Mouse (Mus musculus): ENCODE data around the gene Atg4a-ps. TPM values are rescaled to one million over a fixed set of nuclear protein-coding genes. Genes with fewer than 3 reads are reported as not detected.

Atg4a-ps gene
- total and polyA plus RNA-seq, 3 experiments: 1.1 to 1.3 TPM; not detected in 1

- no peak overlapping the region for H3K4me3 ChIP-seq (ENCODE audit: low read depth, low read length)
- no peaks in the 10 kb centered on the region for H3K4me1 ChIP-seq (ENCODE audit: insufficient read depth, low read depth, low read length)
- H3K27me3 ChIP-seq (ENCODE audit: insufficient read depth, low read length): peaks cover 17% of the 10 kb centered on the region
- H3K9me3 ChIP-seq (replicated peaks): no peaks in the 10 kb centered on the region
- H3K36me3 ChIP-seq (replicated peaks): no peaks in the 10 kb centered on the region
- no peak for ATAC-seq (ENCODE audit: extremely low read depth, insufficient number of reproducible peaks, low FRiP score, poor library complexity, severe bottlenecking)
- DNase-seq (ENCODE audit: low spot score): no peak
- TF ChIP-seq POLR2AphosphoS5 (IDR thresholded peaks at IDR 0.05; ENCODE audit: insufficient replicate concordance, low read depth, low read length) (no peak), TAL1 (conservative IDR thresholded peaks at IDR 0.05; ENCODE audit: low read depth, low read length) (no peak), GATA2 (IDR thresholded peaks at IDR 0.05; ENCODE audit: borderline replicate concordance, low read depth, low read length) (no peak), CTCF (IDR thresholded peaks at IDR 0.05; ENCODE audit: low read depth, low read length) (no peak), GATA1 (IDR thresholded peaks at IDR 0.05; ENCODE audit: borderline replicate concordance, low read length) (no peak)
Observed at GRCm38 (mm10) chr3:103682473-103682872, 36.6 kb upstream of the Atg4a-ps start.

- no peak for DNase-seq (ENCODE audit: low spot score)
- H3K27me3 ChIP-seq (ENCODE audit: insufficient read depth, low read length): peaks cover 15% of the 10 kb centered on the region
- ATAC-seq (ENCODE audit: extremely low read depth, insufficient number of reproducible peaks, low FRiP score, poor library complexity, severe bottlenecking): no peak
- H3K4me3 ChIP-seq (ENCODE audit: low read depth, low read length): no peak overlapping the region
- TF ChIP-seq CTCF (IDR thresholded peaks at IDR 0.05; ENCODE audit: low read depth, low read length) (no peak), GATA2 (IDR thresholded peaks at IDR 0.05; ENCODE audit: borderline replicate concordance, low read depth, low read length) (no peak), GATA1 (IDR thresholded peaks at IDR 0.05; ENCODE audit: borderline replicate concordance, low read length) (no peak), TAL1 (conservative IDR thresholded peaks at IDR 0.05; ENCODE audit: low read depth, low read length) (no peak), POLR2AphosphoS5 (IDR thresholded peaks at IDR 0.05; ENCODE audit: insufficient replicate concordance, low read depth, low read length) (no peak)
- no peaks in the 10 kb centered on the region for H3K4me1 ChIP-seq (ENCODE audit: insufficient read depth, low read depth, low read length)
- no peaks in the 10 kb centered on the region for H3K9me3 ChIP-seq (replicated peaks)
- H3K36me3 ChIP-seq (replicated peaks): no peaks in the 10 kb centered on the region
Observed at GRCm38 (mm10) chr3:103678811-103679210, 32.9 kb upstream of the Atg4a-ps start.

- H3K4me3 ChIP-seq (ENCODE audit: low read depth, low read length): no peak overlapping the region
- no peaks in the 10 kb centered on the region for H3K9me3 ChIP-seq (replicated peaks)
- no peaks in the 10 kb centered on the region; the same call in 1 of the 2 replicates for H3K27me3 ChIP-seq (ENCODE audit: insufficient read depth, low read length)
- H3K36me3 ChIP-seq (replicated peaks): no peaks in the 10 kb centered on the region
- DNase-seq (ENCODE audit: low spot score): no peak
- no peaks in the 10 kb centered on the region for H3K4me1 ChIP-seq (ENCODE audit: insufficient read depth, low read depth, low read length)
- no peak for TF ChIP-seq POLR2AphosphoS5 (IDR thresholded peaks at IDR 0.05; ENCODE audit: insufficient replicate concordance, low read depth, low read length)
- no peak for TF ChIP-seq TAL1 (conservative IDR thresholded peaks at IDR 0.05; ENCODE audit: low read depth, low read length)
- no peak for TF ChIP-seq CTCF (IDR thresholded peaks at IDR 0.05; ENCODE audit: low read depth, low read length)
- ATAC-seq (ENCODE audit: extremely low read depth, insufficient number of reproducible peaks, low FRiP score, poor library complexity, severe bottlenecking): no peak
Observed at GRCm38 (mm10) chr3:103672716-103673115, 26.8 kb upstream of the Atg4a-ps start.

- Histone ChIP-seq H3K4me3 (ENCODE audit: low read depth, low read length) (no peak overlapping the region), H3K36me3 (replicated peaks) (no peaks in the 10 kb centered on the region), H3K27me3 (ENCODE audit: insufficient read depth, low read length) (no peaks in the 10 kb centered on the region), H3K9me3 (replicated peaks) (no peaks in the 10 kb centered on the region), H3K4me1 (ENCODE audit: insufficient read depth, low read depth, low read length) (no peaks in the 10 kb centered on the region)
- no peak for ATAC-seq (ENCODE audit: extremely low read depth, insufficient number of reproducible peaks, low FRiP score, poor library complexity, severe bottlenecking)
- no peak for TF ChIP-seq GATA2 (IDR thresholded peaks at IDR 0.05; ENCODE audit: borderline replicate concordance, low read depth, low read length)
- TF ChIP-seq TAL1 (conservative IDR thresholded peaks at IDR 0.05; ENCODE audit: low read depth, low read length): no peak
- TF ChIP-seq CTCF (IDR thresholded peaks at IDR 0.05; ENCODE audit: low read depth, low read length): no peak
- no peak for TF ChIP-seq GATA1 (IDR thresholded peaks at IDR 0.05; ENCODE audit: borderline replicate concordance, low read length)
- no peak for TF ChIP-seq POLR2AphosphoS5 (IDR thresholded peaks at IDR 0.05; ENCODE audit: insufficient replicate concordance, low read depth, low read length)
- DNase-seq (ENCODE audit: low spot score): no peak
Observed at GRCm38 (mm10) chr3:103672113-103672512, 26.2 kb upstream of the Atg4a-ps start.

GRCm38 (mm10) chr3:103663385-103663784, 17.5 kb upstream of the Atg4a-ps start:
- ATAC-seq (ENCODE audit: extremely low read depth, insufficient number of reproducible peaks, low FRiP score, poor library complexity, severe bottlenecking): no peak
- Histone ChIP-seq H3K4me3 (ENCODE audit: low read depth, low read length) (no peak overlapping the region), H3K9me3 (replicated peaks) (no peaks in the 10 kb centered on the region), H3K27me3 (ENCODE audit: insufficient read depth, low read length) (peaks cover 2% of the 10 kb centered on the region), H3K36me3 (replicated peaks) (no peaks in the 10 kb centered on the region), H3K4me1 (ENCODE audit: insufficient read depth, low read depth, low read length) (no peaks in the 10 kb centered on the region)
- DNase-seq (ENCODE audit: low spot score): no peak
- TF ChIP-seq TAL1 (conservative IDR thresholded peaks at IDR 0.05; ENCODE audit: low read depth, low read length) (no peak), GATA2 (IDR thresholded peaks at IDR 0.05; ENCODE audit: borderline replicate concordance, low read depth, low read length) (no peak), GATA1 (IDR thresholded peaks at IDR 0.05; ENCODE audit: borderline replicate concordance, low read length) (no peak), CTCF (IDR thresholded peaks at IDR 0.05; ENCODE audit: low read depth, low read length) (no peak), POLR2AphosphoS5 (IDR thresholded peaks at IDR 0.05; ENCODE audit: insufficient replicate concordance, low read depth, low read length) (no peak)

- Histone ChIP-seq H3K36me3 (replicated peaks) (no peaks in the 10 kb centered on the region), H3K4me1 (ENCODE audit: insufficient read depth, low read depth, low read length) (no peaks in the 10 kb centered on the region), H3K4me3 (ENCODE audit: low read depth, low read length) (no peak overlapping the region), H3K9me3 (replicated peaks) (no peaks in the 10 kb centered on the region; the same call in 1 of the 2 replicates), H3K27me3 (ENCODE audit: insufficient read depth, low read length) (peaks cover 2% of the 10 kb centered on the region)
- ATAC-seq (ENCODE audit: extremely low read depth, insufficient number of reproducible peaks, low FRiP score, poor library complexity, severe bottlenecking) (no peak), DNase-seq (ENCODE audit: low spot score) (no peak)
- no peak for TF ChIP-seq POLR2AphosphoS5 (IDR thresholded peaks at IDR 0.05; ENCODE audit: insufficient replicate concordance, low read depth, low read length)
- TF ChIP-seq TAL1 (conservative IDR thresholded peaks at IDR 0.05; ENCODE audit: low read depth, low read length): no peak
- TF ChIP-seq GATA1 (IDR thresholded peaks at IDR 0.05; ENCODE audit: borderline replicate concordance, low read length): no peak
- TF ChIP-seq CTCF (IDR thresholded peaks at IDR 0.05; ENCODE audit: low read depth, low read length): no peak
- no peak for TF ChIP-seq GATA2 (IDR thresholded peaks at IDR 0.05; ENCODE audit: borderline replicate concordance, low read depth, low read length)
Observed at GRCm38 (mm10) chr3:103661714-103662113, 15.8 kb upstream of the Atg4a-ps start.

All from G1E (cell line).